Mouse (Mus musculus): Measurements from ENCODE around the gene Rnf25. TPM values are rescaled to one million over a fixed set of nuclear protein-coding genes. Genes with fewer than 3 reads are reported as not detected.

Rnf25 gene
- polyA plus RNA-seq, 1 experiment from 2014 or later, result 32.8 TPM

- Histone ChIP-seq H3K27ac (no peak overlapping the region), H3K4me1 (peaks cover 25% of the 10 kb centered on the region), H3K9me3 (no peaks in the 10 kb centered on the region), H3K36me3 (peaks cover 55% of the 10 kb centered on the region), H3K27me3 (ENCODE audit: insufficient read depth, poor library complexity, severe bottlenecking) (no peaks in the 10 kb centered on the region), H3K4me3 (no peak overlapping the region)
- WGBS, result 83% methylated on average over 3 of the region's 3 CpGs
- no peak for DNase-seq (ENCODE audit: low spot score)
Measured at GRCm38 (mm10) chr1:74582621-74583020, 18.6 kb downstream of the Rnf25 start.

- peaks cover 99% of the 10 kb centered on the region for H3K36me3 ChIP-seq
- DNase-seq (ENCODE audit: low spot score), result no peak
- H3K27ac ChIP-seq, result no peak overlapping the region
- H3K4me1 ChIP-seq, result 0 out of 2 replicates have a peak, but pooled peaks cover 5% of the 10 kb centered on the region
- H3K4me3 ChIP-seq, result no peak overlapping the region
- WGBS, result 88% methylated on average over 29 of the region's 29 CpGs
- no peaks in the 10 kb centered on the region for H3K9me3 ChIP-seq
- no peaks in the 10 kb centered on the region for H3K27me3 ChIP-seq (ENCODE audit: insufficient read depth, poor library complexity, severe bottlenecking)
Measured at GRCm38 (mm10) chr1:74569739-74570719, 31.2 kb downstream of the Rnf25 start.

GRCm38 (mm10) chr1:74565834-74566233 is 35.4 kb downstream of the Rnf25 start:
- DNase-seq (ENCODE audit: low spot score), result no peak
- H3K36me3 ChIP-seq, result peaks cover 73% of the 10 kb centered on the region
- WGBS, result 94% methylated on average over 6 of the region's 6 CpGs

GRCm38 (mm10) chr1:74559061-74559460 is 42.1 kb downstream of the Rnf25 start:
- Histone ChIP-seq H3K4me1 (no peaks in the 10 kb centered on the region), H3K27me3 (ENCODE audit: insufficient read depth, poor library complexity, severe bottlenecking) (no peaks in the 10 kb centered on the region), H3K9me3 (no peaks in the 10 kb centered on the region), H3K27ac (no peak overlapping the region), H3K36me3 (peaks cover 5% of the 10 kb centered on the region), H3K4me3 (no peak overlapping the region)
- DNase-seq (ENCODE audit: low spot score), result no peak
- 74% methylated on average over 5 of the region's 5 CpGs for WGBS

More at GRCm38 (mm10) chr1:74565834-74566233, 35.4 kb downstream of the Rnf25 start:
- H3K27me3 ChIP-seq (ENCODE audit: insufficient read depth, poor library complexity, severe bottlenecking), result no peaks in the 10 kb centered on the region
- 0 out of 2 replicates have a peak, but pooled peaks cover 5% of the 10 kb centered on the region for H3K4me1 ChIP-seq
- H3K9me3 ChIP-seq, result no peaks in the 10 kb centered on the region
- H3K4me3 ChIP-seq, result no peak overlapping the region
- H3K27ac ChIP-seq, result no peak overlapping the region

GRCm38 (mm10) chr1:74544184-74544583 is 57.0 kb downstream of the Rnf25 start, which contains the start of gene Usp37:
TSS of gene Usp37 (minus strand) at chr1:74544284.
- 0 out of 2 replicates have a peak, but pooled peaks cover 3% of the 10 kb centered on the region for H3K27me3 ChIP-seq (ENCODE audit: insufficient read depth, poor library complexity, severe bottlenecking)
- no peak for DNase-seq (ENCODE audit: low spot score)
- no peak within 1 kb of the TSS for H3K4me3 ChIP-seq
- WGBS, result 84% methylated on average over 4 of the region's 4 CpGs
- no peaks in the 10 kb centered on the region for H3K9me3 ChIP-seq
- H3K27ac ChIP-seq, result no peak within 1 kb of the TSS
- H3K4me1 ChIP-seq, result peaks cover 8% of the 10 kb centered on the region; the same call in 1 of the 2 replicates
- H3K36me3 ChIP-seq, result no peaks in the 10 kb centered on the region

Small RNA genes lying within 50 kb of the gene (microRNA-seq; reads per million reads assigned to microRNA genes)
- gene Gm25035, result not detected

Other genes with a start within 250 kb of the Rnf25 start
- gene Catip, start 239.3 kb downstream of the Rnf25 start, polyA plus RNA-seq (2016; fragmentation: Nextera tagmentation; extraction: Ambion mirVana), result 0.20 and 0.28 TPM in 2 replicates
- 1.1 and 1.6 TPM in 2 replicates for gene Slc11a1, start 226.2 kb downstream of the Rnf25 start, polyA plus RNA-seq (2016; fragmentation: Nextera tagmentation; extraction: Ambion mirVana)
- 55.9 and 69.2 TPM in 2 replicates for gene Ctdsp1, start 209.9 kb downstream of the Rnf25 start, polyA plus RNA-seq (2016; fragmentation: Nextera tagmentation; extraction: Ambion mirVana)
- gene Vil1, start 192.0 kb downstream of the Rnf25 start, polyA plus RNA-seq (2016; fragmentation: Nextera tagmentation; extraction: Ambion mirVana), result 0.94 and 1.1 TPM in 2 replicates
- 46.7 and 67.1 TPM in 2 replicates for gene Cnot9, start 95.3 kb downstream of the Rnf25 start, polyA plus RNA-seq (2016; fragmentation: Nextera tagmentation; extraction: Ambion mirVana)
- 0.42 and 0.48 TPM in 2 replicates for gene Plcd4, start 58.5 kb downstream of the Rnf25 start, polyA plus RNA-seq (2016; fragmentation: Nextera tagmentation; extraction: Ambion mirVana)
- gene Usp37, start 57.1 kb downstream of the Rnf25 start, polyA plus RNA-seq (2016; fragmentation: Nextera tagmentation; extraction: Ambion mirVana), result 26.8 and 28.3 TPM in 2 replicates
- 6.8 and 9.2 TPM in 2 replicates for gene Zfp142, start 13.2 kb downstream of the Rnf25 start, polyA plus RNA-seq (2016; fragmentation: Nextera tagmentation; extraction: Ambion mirVana)
- gene Bcs1l, start 13.1 kb downstream of the Rnf25 start, polyA plus RNA-seq (2016; fragmentation: Nextera tagmentation; extraction: Ambion mirVana), result 23.3 TPM in 2 replicates
- 4.1 and 6.2 TPM in 2 replicates for gene Stk36, start within 50 bp of the Rnf25 start, polyA plus RNA-seq (2016; fragmentation: Nextera tagmentation; extraction: Ambion mirVana)
- 27.8 and 28.9 TPM in 2 replicates for gene Ttll4, start 60.3 kb upstream of the Rnf25 start, polyA plus RNA-seq (2016; fragmentation: Nextera tagmentation; extraction: Ambion mirVana)
- 11.4 and 17.5 TPM in 2 replicates for gene Cyp27a1, start 112.2 kb upstream of the Rnf25 start, polyA plus RNA-seq (2016; fragmentation: Nextera tagmentation; extraction: Ambion mirVana)
- gene Prkag3, start 147.8 kb upstream of the Rnf25 start, polyA plus RNA-seq (2016; fragmentation: Nextera tagmentation; extraction: Ambion mirVana), result 2.3 and 6.8 TPM in 2 replicates
- 4.0 and 11.9 TPM in 2 replicates for gene Wnt6, start 170.5 kb upstream of the Rnf25 start, polyA plus RNA-seq (2016; fragmentation: Nextera tagmentation; extraction: Ambion mirVana)
- 0.07 and 0.29 TPM in 2 replicates for gene Wnt10a, start 190.1 kb upstream of the Rnf25 start, polyA plus RNA-seq (2016; fragmentation: Nextera tagmentation; extraction: Ambion mirVana)

Measured in heart, embryonic 10.5 days (tissue).